In genomic region chr9:57965281-57966185, GRCm38 (mm10) we compare ENCODE assay signal across 15 mouse cellular contexts. TPM values are rescaled to one million over a fixed set of nuclear protein-coding genes. Genes with fewer than 3 reads are reported as not detected.
A peak's percentile ranks its signal among the peaks of the same experiment; 100 is the strongest.
DNase-seq lines count a peak whose midpoint lies in the region; ATAC-seq and TF ChIP-seq lines count a peak whose summit lies in the region.
"Had no signal": no experiment of that assay in that cellular context is flagged by ENCODE, and none has a peak within 500 bp of the region (broad histone marks: within the 10 kb centered on the region; RNA-seq: fewer than 3 reads in every experiment).

No protein-coding gene starts in this region.

- H3K9ac ChIP-seq in heart, embryonic 11.5 days (ENCODE audit: low read depth, low read length), result no peak overlapping the region
- H3K9ac ChIP-seq in lung, postnatal 0 days (replicated peaks; ENCODE audit: low read depth), result no peak overlapping the region
- H3K9ac ChIP-seq: embryonic facial prominence, embryonic 15.5 days; forebrain, postnatal 0 days; hindbrain, embryonic 13.5 days; liver, embryonic 13.5 days had no signal

- no peaks in the 10 kb centered on the region for H3K36me3 ChIP-seq in heart, embryonic 11.5 days (ENCODE audit: control insufficient read depth, insufficient read depth, low read length)
- H3K36me3 ChIP-seq in lung, postnatal 0 days (ENCODE audit: insufficient read depth, low read length), result no peaks in the 10 kb centered on the region
- H3K36me3 ChIP-seq: embryonic facial prominence, embryonic 15.5 days; liver, embryonic 13.5 days had no signal

- H3K9me3 ChIP-seq in heart, embryonic 11.5 days (replicated peaks; ENCODE audit: control insufficient read depth, low read length), result no peaks in the 10 kb centered on the region
- no peaks in the 10 kb centered on the region for H3K9me3 ChIP-seq in lung, postnatal 0 days (ENCODE audit: low read length)
- H3K9me3 ChIP-seq: embryonic facial prominence, embryonic 15.5 days; hindbrain, embryonic 13.5 days; liver, embryonic 13.5 days had no signal

- peaks cover 9% of the 10 kb centered on the region; the same call in 1 of the 2 replicates for H3K4me1 ChIP-seq in heart, embryonic 11.5 days (ENCODE audit: control insufficient read depth, insufficient read depth, low read length)
- H3K4me1 ChIP-seq in lung, postnatal 0 days (ENCODE audit: insufficient read depth, low read depth, low read length), result peaks cover 5% of the 10 kb centered on the region; the same call in 1 of the 2 replicates
- H3K4me1 ChIP-seq in brown adipose tissue, adult 24 weeks (ENCODE audit: control insufficient read depth, insufficient read depth, insufficient read length, low read length), result peaks cover 59% of the 10 kb centered on the region
- H3K4me1 ChIP-seq: embryonic facial prominence, embryonic 15.5 days had no signal

- no peaks in the 10 kb centered on the region for H3K27me3 ChIP-seq in heart, embryonic 11.5 days (ENCODE audit: control insufficient read depth, insufficient read depth, low read length)
- no peaks in the 10 kb centered on the region for H3K27me3 ChIP-seq in lung, postnatal 0 days (replicated peaks; ENCODE audit: insufficient read depth, low read length)
- H3K27me3 ChIP-seq: embryonic facial prominence, embryonic 15.5 days; hindbrain, embryonic 13.5 days had no signal

- no peak for ATAC-seq in heart, embryonic 11.5 days (replicated peaks; ENCODE audit: insufficient number of reproducible peaks, low FRiP score, low TSS enrichment)
- no peak for ATAC-seq in lung, postnatal 0 days
- ATAC-seq: forebrain, postnatal 0 days had no signal

- no peak overlapping the region for H3K27ac ChIP-seq in heart, embryonic 11.5 days (ENCODE audit: low read depth, low read length)
- H3K27ac ChIP-seq in lung, postnatal 0 days (ENCODE audit: low read length), result peak overlapping the region; percentile 47
- H3K27ac ChIP-seq in brown adipose tissue, adult 24 weeks (replicated peaks; ENCODE audit: low read depth, low read length), result peak overlapping the region; percentile 95
- H3K27ac ChIP-seq: embryonic facial prominence, embryonic 15.5 days; hindbrain, embryonic 13.5 days; kidney, postnatal 0 days; liver, embryonic 13.5 days had no signal

- TF ChIP-seq EP300 in lung, postnatal 0 days (IDR thresholded peaks at IDR 0.05), result no peak

- peak; percentile 42 for DNase-seq in heart, postnatal 4 days
- DNase-seq in lung, postnatal 0 days (ENCODE audit: low spot score), result no peak
- DNase-seq in lung, adult 18-20 months, result no peak
- DNase-seq in adrenal gland, adult 18-20 months (ENCODE audit: low spot score in 2 of 2), result peak; percentile 59 to 76
- DNase-seq in thymus, postnatal 4 days, result no peak
- DNase-seq: cerebellum, postnatal 36 days; forebrain, postnatal 0 days; liver, embryonic 13.5 days; thymus, postnatal 25 days had no signal

- WGBS in heart, embryonic 11.5 days (ENCODE audit: insufficient replicate concordance), result 50% methylated on average over 12 of the region's 12 CpGs
- WGBS in lung, postnatal 0 days, result 37% methylated on average over 12 of the region's 12 CpGs

- no peak overlapping the region for H3K4me2 ChIP-seq in heart, embryonic 11.5 days
- no peak overlapping the region for H3K4me2 ChIP-seq in lung, postnatal 0 days (replicated peaks; ENCODE audit: low read depth, low read length)
- H3K4me2 ChIP-seq: embryonic facial prominence, embryonic 15.5 days; hindbrain, embryonic 13.5 days; liver, embryonic 13.5 days had no signal

- no peak overlapping the region for H3K4me3 ChIP-seq in heart, embryonic 11.5 days (ENCODE audit: low read depth, low read length)
- no peak overlapping the region for H3K4me3 ChIP-seq in lung, postnatal 0 days (ENCODE audit: low read depth, low read length)
- H3K4me3 ChIP-seq in brown adipose tissue, adult 24 weeks (ENCODE audit: insufficient read depth, low read depth, low read length), result no peak overlapping the region
- H3K4me3 ChIP-seq: embryonic facial prominence, embryonic 15.5 days; hindbrain, embryonic 13.5 days; liver, embryonic 13.5 days; myocyte had no signal

- TF ChIP-seq CTCF in lung, postnatal 0 days (IDR thresholded peaks at IDR 0.05), result no peak

RNA-seq across cellular contexts. Expression of gene Sema7a, which starts 25.6 kb away (rescaled TPM):
- total RNA-seq in heart, postnatal 4 days (2021), result 10 to 100 TPM; 26.0 to 30.1 TPM
- 0.17 and 0.18 TPM in 2 replicates for polyA plus RNA-seq in heart, embryonic 11.5 days (2014; fragmentation: Nextera tagmentation; extraction: Ambion mirVana)
- polyA plus RNA-seq in lung, postnatal 0 days (2015; fragmentation: Nextera tagmentation; extraction: Ambion mirVana), result 6.2 and 8.4 TPM in 2 replicates
- 10 to 100 TPM; 10.4 to 21.1 TPM for total RNA-seq in adrenal gland, adult 18-20 months (2021)
- 2.8 and 6.0 TPM in 2 replicates for polyA plus RNA-seq in brown adipose tissue, adult 24 weeks (2012; ENCODE audit: insufficient read depth, insufficient read length, missing spikeins)
- polyA plus RNA-seq: liver, embryonic 13.5 days had no signal

RNA-seq across cellular contexts. Expression of gene Cyp11a1, which starts 40.7 kb away (rescaled TPM):
- total RNA-seq in heart, postnatal 4 days (2021), result under 1 TPM; 0.45 to 0.69 TPM
- polyA plus RNA-seq in heart, embryonic 11.5 days (2014; fragmentation: Nextera tagmentation; extraction: Ambion mirVana), result not detected in 2 replicates
- polyA plus RNA-seq in lung, postnatal 0 days (2015; fragmentation: Nextera tagmentation; extraction: Ambion mirVana), result 1.2 and 1.3 TPM in 2 replicates
- 1,000 to 10,000 TPM; 6,431 to 6,741 TPM for total RNA-seq in adrenal gland, adult 18-20 months (2021)
- not detected in 2 replicates for polyA plus RNA-seq in brown adipose tissue, adult 24 weeks (2012; ENCODE audit: insufficient read depth, insufficient read length, missing spikeins)

RNA-seq across cellular contexts. Expression of gene Ubl7, which starts 54.8 kb away (rescaled TPM):
- 10 to 100 TPM; 66.3 to 66.5 TPM for total RNA-seq in heart, postnatal 4 days (2021)
- polyA plus RNA-seq in heart, embryonic 11.5 days (2014; fragmentation: Nextera tagmentation; extraction: Ambion mirVana), result 97.7 and 106 TPM in 2 replicates
- polyA plus RNA-seq in lung, postnatal 0 days (2015; fragmentation: Nextera tagmentation; extraction: Ambion mirVana), result 120 and 121 TPM in 2 replicates
- 10 to 100 TPM; 66.7 to 73.4 TPM for total RNA-seq in adrenal gland, adult 18-20 months (2021)
- polyA plus RNA-seq in brown adipose tissue, adult 24 weeks (2012; ENCODE audit: insufficient read depth, insufficient read length, missing spikeins), result 67.3 and 71.9 TPM in 2 replicates

Comparison
In these comparisons a context has a peak if more than half of its experiments do, and no peak if none do; other contexts are left out.
1. DNase-seq: peak in heart, postnatal 4 days (single experiment) and adrenal gland, adult 18-20 months (2 of 2); none in lung, postnatal 0 days (single experiment), lung, adult 18-20 months (0 of 2) and thymus, postnatal 4 days (single experiment).